Mouse (Mus musculus): ENCODE data around the gene Gm3435. TPM values are rescaled to one million over a fixed set of nuclear protein-coding genes. Genes with fewer than 3 reads are reported as not detected.
"Not testable (repeated sequence)": the region's sequence is repeated elsewhere in the genome, so short reads cannot be mapped to it uniquely, and the experiment has no call there.

Gm3435 gene
- polyA plus RNA-seq, 1 experiment, result 3.3 TPM

- DNase-seq (ENCODE audit: low read depth), result not testable (repeated sequence)
Observed at GRCm38 (mm10) chr17:15040455-15040854, 30.5 kb downstream of the Gm3435 start.

GRCm38 (mm10) chr17:15041175-15041729 lies 31.3 kb downstream of the Gm3435 start, which contains the start of the genes Ermard, Tcte3 and Gm3448:
Gene Ermard, plus strand, starts transcription at chr17:15041208.
Gene Tcte3, minus strand, starts transcription at chr17:15041488.
Gene Gm3448, minus strand, starts transcription at chr17:15041537.
- DNase-seq (ENCODE audit: low read depth), result not testable (repeated sequence)

GRCm38 (mm10) chr17:15050338-15050737 lies 40.4 kb downstream of the Gm3435 start:
- not testable (repeated sequence) for DNase-seq (ENCODE audit: low read depth)

GRCm38 (mm10) chr17:15052766-15053165 lies 42.8 kb downstream of the Gm3435 start:
- DNase-seq (ENCODE audit: low read depth), result not testable (repeated sequence)

- not testable (repeated sequence) for DNase-seq (ENCODE audit: low read depth)
Observed at GRCm38 (mm10) chr17:15053183-15053828, 43.3 kb downstream of the Gm3435 start.

GRCm38 (mm10) chr17:15053829-15054200 lies 43.8 kb downstream of the Gm3435 start:
- not testable (repeated sequence) for DNase-seq (ENCODE audit: low read depth)

GRCm38 (mm10) chr17:15055925-15056324 lies 45.9 kb downstream of the Gm3435 start:
- no peak for DNase-seq (ENCODE audit: low read depth)

- DNase-seq (ENCODE audit: low read depth), result no peak
Observed at GRCm38 (mm10) chr17:15058161-15058591, 48.2 kb downstream of the Gm3435 start.

- no peak for DNase-seq (ENCODE audit: low read depth)
Observed at GRCm38 (mm10) chr17:15059646-15060045, 49.7 kb downstream of the Gm3435 start.

GRCm38 (mm10) chr17:15060356-15060755 lies 50.4 kb downstream of the Gm3435 start:
- DNase-seq (ENCODE audit: low read depth), result no peak

GRCm38 (mm10) chr17:15065391-15066024 lies 55.5 kb downstream of the Gm3435 start:
- no peak for DNase-seq (ENCODE audit: low read depth)

- no peak for DNase-seq (ENCODE audit: low read depth)
Observed at GRCm38 (mm10) chr17:15066066-15066465, 56.1 kb downstream of the Gm3435 start.

GRCm38 (mm10) chr17:15066911-15067310 lies 56.9 kb downstream of the Gm3435 start:
- no peak for DNase-seq (ENCODE audit: low read depth)

GRCm38 (mm10) chr17:15068040-15068792 lies 58.2 kb downstream of the Gm3435 start:
- DNase-seq (ENCODE audit: low read depth), result no peak

GRCm38 (mm10) chr17:15069124-15069523 lies 59.1 kb downstream of the Gm3435 start:
- DNase-seq (ENCODE audit: low read depth), result no peak

Other genes with a start within 250 kb of the Gm3435 start
- gene Wdr27, start 67.0 kb upstream of the Gm3435 start, polyA plus RNA-seq (2012; rRNA removed), result 12.9 and 13.5 TPM in 2 replicates
- gene 1600012H06Rik, start 67.0 kb upstream of the Gm3435 start, polyA plus RNA-seq (2012; rRNA removed), result 19.1 and 19.6 TPM in 2 replicates
- gene Phf10, start 48.9 kb upstream of the Gm3435 start, polyA plus RNA-seq (2012; rRNA removed), result 26.0 and 29.0 TPM in 2 replicates
- gene 9030025P20Rik, start 31.7 kb upstream of the Gm3435 start, polyA plus RNA-seq (2012; rRNA removed), result 15.7 and 17.3 TPM in 2 replicates
- 2.1 and 4.8 TPM in 2 replicates for gene Gm3417, start 31.4 kb upstream of the Gm3435 start, polyA plus RNA-seq (2012; rRNA removed)
- 53.5 and 69.0 TPM in 2 replicates for gene Ermard, start 31.0 kb downstream of the Gm3435 start, polyA plus RNA-seq (2012; rRNA removed)
- 0.63 and 1.00 TPM in 2 replicates for gene Tcte3, start 31.3 kb downstream of the Gm3435 start, polyA plus RNA-seq (2012; rRNA removed)
- gene Gm3448, start 31.4 kb downstream of the Gm3435 start, polyA plus RNA-seq (2012; rRNA removed), result 3.4 and 5.6 TPM in 2 replicates